Mouse (Mus musculus) right cerebral cortex, postnatal 4 days (tissue): ENCODE data around the gene Farsa.

Experiments
- DNase-seq: peaks from one replicate; pipeline ENCODE4 v3.0.0-alpha.2; 2022

Gene Farsa

DNA sequence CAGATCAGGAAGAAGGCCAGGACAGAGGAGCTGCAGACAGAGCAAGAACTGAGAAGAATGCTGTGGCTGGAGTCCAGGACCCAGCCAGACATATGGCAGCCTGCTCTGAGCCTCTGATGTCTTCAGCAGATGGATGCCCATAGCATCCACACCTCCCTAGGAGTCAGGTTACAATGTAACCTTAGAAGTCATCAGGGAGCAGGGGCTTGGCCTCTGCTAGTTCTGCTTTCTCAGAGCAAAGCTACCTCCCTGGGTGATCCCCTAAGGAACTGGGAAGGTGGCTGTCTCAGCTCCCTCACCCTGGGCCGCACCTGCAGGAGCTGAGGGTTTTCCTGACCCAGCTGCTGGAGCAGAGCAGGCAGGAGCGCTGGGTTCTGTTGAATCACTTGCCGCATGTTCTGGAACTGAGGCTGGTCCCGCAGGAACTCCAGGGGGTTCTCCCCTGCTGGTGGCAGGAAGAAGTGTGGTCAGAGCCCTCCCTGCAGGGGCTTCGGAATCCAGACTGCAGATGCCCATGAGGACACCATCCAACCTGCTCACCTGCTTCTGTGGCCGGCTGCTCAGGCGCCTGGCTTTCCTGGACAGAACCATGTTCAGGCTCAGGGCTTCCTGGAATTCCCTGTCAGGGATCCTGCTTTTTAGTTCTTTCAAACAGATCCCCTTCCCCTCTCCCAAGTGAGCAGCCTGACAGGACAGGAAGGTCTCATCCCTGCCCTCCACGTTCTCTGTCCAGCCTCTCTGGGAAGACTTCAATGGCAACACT lies 19.5 kb upstream of the Farsa start:
- no peak for DNase-seq

DNA sequence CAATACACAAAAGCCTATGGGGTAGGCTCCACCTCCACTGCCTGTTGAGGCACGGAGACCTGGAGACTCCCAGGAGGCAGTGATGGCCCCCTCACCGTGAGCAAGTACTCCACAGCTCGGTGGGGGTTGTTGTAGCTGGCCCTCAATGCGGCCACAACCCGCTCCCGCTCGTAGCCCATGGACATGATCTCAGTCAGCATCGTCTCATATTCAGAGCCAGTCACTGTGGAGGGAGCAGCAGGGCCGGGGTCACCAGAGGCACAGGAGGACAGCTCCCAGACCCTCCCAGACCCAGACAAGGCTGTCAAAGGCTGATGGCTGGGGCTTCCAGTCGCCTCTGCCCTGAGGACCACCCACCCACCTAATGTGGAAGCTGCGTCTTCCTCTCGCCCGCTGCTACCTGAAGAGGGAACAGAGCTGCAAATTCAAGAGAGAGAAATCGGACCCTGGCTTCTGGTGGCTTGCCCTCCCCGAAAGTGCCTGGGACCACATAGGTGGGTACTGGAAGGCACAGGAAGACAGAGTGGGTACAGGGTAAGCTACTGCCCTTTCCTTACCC lies 18.8 kb upstream of the Farsa start:
- DNase-seq: no peak

DNA sequence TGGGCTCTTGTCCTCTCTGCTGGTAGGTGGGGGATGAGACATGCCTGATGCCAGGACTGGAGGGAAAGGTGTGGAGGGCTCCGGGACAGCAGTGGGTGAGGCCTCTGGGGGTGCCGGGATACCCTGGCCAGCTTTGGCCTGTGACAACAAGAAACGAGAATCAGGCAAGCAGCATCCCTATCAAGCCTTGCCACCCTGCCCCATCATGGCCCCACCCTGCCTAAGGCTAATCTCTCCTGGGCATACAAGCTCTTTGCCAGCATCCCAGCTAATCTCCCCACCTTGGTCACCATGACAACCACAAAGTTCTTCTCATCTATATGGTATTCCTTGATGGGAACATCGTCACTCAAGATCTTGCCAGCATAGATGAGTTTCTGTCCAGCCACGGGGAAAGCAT lies 18.3 kb upstream of the Farsa start:
- DNase-seq: no peak

DNA sequence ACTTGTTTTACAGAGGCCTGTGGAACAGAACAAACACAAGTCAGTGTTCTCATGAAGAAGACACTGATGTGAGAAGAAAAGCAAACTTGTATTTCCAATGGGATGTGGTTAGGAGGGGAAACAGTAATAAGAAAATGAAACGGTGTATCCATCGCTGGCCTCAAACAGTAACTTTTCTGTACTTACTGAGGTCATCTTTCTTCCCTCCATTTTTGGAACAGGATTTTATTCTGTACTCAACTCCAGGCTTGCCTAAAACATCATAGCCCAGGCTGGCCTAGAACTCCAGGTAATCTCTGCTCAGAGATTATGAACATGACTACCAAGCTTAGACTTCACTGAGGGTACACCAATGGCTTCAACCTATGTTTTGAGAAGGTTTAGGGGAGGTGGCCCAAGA lies 17.4 kb upstream of the Farsa start:
- no peak for DNase-seq

DNA sequence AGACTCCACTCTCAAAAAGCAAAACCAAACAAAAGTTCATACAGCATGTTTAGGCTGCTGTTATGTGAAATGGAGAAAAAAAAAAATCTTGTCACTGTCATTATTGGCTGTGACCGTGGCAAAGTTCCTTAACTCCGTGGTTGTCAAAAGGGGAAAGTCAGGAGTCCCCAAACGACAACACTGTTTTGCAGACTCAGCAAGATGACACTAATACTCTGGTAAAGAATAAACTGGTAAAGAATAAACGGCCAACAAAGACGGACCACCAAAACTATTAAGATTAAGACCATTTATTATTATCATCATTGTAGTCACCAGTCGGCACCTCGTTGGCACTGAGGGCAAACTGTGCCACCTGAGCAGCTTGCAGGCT lies 16.9 kb upstream of the Farsa start:
- no peak for DNase-seq

DNA sequence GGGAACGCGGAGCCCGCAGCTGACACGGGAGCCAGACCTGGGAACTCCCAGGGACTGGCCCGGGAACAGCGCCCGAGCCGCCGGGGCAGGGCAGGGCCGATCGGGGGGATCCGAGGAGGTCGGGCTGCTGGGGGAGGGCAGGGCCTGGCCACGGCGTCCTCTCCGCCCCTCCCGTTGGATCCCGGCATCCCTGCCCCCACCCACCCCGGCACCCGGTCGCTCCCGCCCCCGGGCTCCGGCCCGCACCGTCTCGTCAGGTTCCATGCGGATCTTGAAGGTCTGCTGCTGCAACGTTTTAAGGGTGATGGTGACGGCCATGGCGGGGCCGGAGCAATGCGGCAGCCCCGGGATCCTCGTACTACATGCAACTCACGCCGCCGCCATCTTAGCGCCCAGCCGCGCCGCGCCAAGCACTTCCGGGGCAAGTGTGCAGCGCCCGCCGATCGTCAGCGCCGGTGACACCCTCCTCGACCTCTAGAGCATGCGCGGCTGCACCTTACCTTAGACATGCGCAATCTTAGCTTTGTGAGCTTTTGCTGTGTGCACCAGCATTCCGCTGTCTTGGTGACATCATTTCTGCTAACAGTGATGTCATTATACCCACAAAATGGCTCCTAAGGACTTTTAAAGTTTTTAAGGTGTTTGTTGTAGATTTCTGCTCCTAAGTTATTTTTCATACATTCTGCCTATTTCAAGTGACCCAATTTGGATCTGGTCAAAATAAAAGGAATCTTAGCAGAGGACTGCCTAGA lies 16.4 kb upstream of the Farsa start, which contains the start of gene Rad23a:
TSS of gene Rad23a (minus strand) at position 418 of the 752 bp plus-strand sequence.
- peak; percentile 90 for DNase-seq

DNA sequence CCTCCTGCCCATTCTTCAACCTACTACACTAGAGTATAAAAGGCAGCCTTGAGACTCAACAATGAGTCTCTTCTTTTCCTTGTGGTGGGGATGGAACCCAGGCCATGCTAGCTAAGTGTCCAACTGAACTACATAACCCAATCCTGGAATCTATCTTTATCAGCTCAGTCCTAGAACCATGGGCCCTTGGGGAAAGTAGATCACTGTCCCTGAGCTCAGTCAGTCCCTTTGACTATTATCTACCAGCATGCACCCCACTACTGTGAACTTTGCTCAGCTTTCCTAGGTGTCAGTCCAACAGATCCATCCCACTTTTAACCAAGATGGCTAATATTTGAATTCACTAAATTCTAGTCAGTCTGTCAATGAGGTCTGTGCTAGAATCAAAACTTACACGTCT lies 15.3 kb upstream of the Farsa start:
- no peak for DNase-seq

DNA sequence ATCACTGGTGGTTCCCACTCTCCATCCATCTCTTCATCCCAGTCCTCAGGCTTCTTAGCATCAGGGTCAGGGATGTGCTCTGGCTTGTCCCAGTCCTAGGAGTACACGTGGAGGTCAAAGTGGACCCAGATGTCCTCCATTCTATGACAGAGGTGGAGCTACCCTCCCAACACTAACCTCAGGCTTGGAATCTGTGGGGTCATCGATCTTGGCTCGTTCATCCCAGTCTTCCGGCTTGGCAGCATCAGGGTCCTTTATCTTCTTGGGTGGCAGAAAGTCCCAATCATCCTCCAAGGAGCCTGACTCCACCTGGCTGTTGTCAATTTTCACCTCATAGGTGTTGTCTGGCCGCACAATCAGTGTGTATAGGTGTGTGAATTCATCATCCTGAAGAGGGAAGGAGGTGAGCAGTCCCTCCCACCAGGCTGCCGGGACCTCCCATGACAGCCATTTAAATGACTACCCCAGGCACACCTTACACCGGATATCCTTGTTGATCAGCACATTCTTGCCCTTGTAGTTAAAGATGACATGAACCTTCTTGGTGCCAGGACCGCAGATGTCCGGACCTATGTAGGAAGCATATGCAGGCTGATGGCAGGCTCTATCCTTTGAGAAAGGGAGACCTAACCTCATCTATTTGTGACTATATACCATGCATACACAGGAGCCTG lies 12.3 kb upstream of the Farsa start:
- no peak for DNase-seq

DNA sequence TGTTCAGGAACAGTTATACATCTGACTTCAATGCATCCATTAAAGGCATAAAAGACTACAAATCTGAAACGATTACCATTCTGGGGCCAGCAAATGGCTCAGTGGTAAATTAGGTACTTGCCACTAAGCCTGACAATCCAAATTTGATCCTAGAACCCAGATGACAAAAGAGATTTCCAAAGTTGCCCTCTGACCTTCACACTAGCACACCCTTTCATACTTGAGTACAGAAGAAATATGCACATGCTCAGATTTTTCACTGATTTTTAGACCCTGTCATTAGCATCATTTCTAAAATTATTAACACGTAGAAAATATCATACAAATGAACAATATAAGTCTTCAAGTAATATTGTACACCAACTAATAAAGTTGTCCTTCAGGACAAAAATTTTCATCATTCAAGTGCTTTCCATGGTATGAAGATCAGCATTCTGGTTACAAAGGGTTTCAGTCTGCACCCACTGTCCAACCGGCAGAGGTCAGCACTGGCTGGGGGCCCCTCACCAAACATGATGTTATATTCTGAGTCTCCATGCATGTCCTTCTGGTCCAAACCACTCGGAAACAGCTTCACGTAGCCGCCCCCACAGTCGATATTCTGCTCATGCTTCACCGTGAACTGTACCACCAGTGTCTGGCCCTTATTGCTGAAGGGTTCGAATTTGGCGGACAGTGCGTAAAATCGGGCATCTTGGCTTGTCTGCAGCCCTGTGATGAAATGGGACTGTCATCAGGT lies 11.3 kb upstream of the Farsa start:
- DNase-seq: peak; percentile 43

DNA sequence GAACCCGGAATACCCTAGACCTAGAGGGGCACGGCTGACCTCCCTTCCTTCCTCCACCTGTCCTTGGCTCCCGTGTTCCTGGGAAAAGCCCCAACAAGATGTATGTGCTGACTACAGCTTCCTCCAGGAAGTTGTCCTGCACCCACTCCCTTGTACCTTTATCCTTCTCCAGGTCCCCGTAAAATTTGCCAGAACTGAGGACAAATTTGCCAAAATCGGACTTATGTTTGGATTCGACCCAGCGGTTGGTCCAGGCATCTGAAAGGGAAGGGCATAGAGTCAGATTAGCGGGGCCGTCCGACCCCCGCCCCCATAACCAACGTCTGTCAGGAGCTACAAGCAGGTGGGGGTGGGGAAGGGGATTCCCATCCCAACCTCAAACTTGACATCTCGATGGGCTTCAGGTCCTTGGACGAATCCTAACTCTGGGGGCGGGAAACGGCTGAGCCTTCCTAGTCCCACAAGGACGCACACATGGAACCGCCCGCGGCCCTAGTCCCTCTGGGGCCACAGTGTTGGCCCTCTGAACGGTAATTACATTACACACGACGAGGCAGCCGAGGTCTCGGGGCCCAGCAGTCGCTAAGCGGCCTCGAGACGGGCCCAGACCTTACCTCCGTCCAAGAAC lies 10.6 kb upstream of the Farsa start:
- DNase-seq: no peak

DNA sequence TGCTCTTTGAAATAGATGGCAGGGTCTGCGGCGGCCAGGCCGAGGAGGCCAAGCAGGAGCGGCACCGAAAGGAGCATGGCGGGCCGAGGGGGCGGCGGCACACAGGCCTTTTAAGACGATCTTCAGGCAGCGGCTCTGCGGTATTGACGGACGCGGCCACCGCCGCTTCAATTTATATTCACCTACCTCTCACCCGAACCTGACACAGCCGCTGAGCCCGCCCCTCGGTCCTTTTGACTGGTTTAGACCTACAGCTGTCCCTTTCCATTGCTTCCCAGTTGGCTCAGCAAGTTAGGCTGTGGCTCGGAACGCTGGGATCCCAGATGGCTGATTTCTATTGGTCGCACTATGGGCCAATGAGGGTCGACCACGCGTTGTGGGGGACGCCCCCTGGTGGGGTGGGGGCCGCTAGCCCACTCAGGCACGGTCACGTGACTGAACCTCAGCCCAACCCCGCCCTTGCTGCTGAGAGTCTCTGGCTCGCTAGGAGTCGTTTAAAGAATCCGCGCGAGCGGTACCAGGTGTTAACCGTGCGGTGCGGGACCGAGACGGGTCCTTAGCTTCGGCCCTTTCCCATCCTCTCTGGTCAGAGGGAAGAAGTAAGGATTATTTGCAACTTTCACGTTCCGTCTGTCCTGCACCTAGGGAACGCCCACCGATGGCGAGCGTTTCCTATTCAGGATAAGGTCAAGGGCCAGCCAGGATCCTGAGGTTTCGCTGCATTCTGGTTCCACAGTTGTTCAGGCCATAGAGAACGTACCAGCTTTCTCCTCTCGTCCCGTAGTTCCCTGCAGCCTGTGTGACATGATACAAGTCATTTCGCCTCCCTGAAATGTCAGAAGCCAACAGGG lies 9.8 kb upstream of the Farsa start, which contains the start of gene Calr:
TSS of gene Calr (minus strand) at position 213 of the 851 bp plus-strand sequence.
- peak; percentile 99 for DNase-seq

DNA sequence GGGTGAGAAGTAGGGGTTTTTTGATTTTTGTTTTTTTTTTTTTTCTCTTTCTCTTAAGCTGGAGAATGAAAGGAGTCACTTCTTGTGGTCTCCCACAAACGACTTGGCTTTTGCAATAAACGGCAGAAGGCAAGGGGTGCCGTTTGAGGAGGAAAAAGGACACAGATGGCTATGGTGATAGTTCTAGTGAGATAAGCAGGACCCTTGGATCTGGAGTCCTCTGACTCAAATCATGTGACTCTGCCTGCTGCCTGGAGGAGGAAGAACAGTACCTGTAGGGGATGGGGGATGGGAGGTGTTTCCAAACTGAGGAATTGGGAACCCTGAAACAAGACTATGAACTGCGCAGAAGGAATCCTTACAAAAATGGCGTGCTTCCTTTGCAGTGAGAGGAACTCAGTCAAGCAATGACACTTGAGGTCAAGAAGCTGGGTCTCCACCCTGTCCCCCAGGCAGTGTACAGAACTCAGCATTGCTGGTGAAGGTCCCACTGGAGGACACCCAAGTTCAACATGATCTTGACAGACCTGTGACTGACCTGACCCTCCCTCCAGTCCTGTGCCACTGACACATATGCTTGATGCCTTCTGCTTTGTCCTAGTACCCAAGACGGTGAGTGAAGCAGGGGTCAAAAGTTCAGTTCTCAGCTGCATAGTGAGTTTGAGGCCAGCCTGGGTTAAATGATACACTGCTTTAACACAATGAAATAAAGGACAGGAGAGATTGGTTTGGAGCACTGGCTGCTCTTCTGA lies 8.9 kb upstream of the Farsa start:
- no peak for DNase-seq

DNA sequence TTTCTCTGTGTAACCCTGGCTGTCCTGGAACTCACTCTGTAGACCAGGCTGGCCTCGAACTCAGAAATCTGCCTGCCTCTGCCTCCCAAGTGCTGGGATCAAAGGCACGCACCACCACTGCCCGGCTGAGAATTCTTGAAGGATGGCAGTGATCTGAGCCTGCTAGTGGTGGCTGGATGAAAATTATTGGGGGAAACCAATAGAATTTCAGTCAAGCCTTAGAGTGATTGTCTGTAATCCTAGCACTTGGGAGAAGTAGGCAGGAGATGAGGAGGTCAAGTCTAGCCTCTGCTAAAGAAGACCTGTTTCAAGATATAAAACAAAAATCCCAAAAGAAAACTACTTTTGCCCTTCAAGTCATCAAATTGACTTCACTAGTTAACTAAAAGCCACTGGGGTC lies 355 bp upstream of the Farsa start:
- no peak for DNase-seq

DNA sequence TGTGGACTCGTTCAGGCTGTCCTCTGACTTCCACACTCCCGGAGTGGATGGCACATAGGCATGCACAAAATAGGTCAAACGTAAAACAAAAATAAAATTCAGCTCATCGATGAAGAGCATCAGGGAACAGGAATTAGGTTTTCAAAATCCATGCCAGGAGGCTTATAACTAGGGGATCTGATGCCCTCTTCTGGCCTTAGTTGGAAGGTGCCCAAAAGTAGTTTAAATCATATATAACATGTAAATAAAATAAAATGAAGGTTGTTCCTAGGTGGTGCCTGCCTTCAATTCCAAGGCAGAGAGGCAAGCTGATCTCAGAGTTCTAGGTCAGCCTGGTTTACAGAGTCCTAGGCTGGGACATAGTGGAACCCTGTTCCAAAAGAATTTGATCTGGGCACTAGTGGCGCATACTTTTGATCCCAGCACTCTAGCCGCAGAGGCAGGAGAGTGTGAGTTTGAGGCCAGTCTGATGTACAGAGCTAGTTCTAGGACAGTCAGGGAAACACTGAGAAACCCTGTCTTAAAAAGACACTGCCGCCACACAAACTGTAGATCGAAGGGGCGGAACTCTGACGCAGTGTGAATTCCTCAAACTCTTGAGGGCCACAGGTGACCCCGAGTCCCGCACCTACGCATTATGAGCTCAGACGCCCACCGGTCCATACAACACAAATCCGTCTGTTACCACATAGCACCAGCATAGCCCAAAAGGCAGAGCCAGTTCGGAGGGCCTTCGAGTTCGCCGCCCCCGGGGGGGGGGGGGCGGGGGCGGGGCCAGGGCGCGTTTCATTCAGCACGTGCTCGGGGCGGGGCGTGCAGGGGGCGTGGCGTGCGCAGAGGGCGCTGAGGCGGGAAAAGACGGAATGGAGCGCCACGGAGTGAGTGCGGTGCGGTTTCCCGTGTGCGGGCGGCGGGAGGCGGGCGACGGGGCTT lies 14.9 kb downstream of the Farsa start, which contains the start of gene Syce2:
TSS of gene Syce2 (plus strand) at position 736 of the 933 bp plus-strand sequence.
- peak; percentile 80 for DNase-seq

DNA sequence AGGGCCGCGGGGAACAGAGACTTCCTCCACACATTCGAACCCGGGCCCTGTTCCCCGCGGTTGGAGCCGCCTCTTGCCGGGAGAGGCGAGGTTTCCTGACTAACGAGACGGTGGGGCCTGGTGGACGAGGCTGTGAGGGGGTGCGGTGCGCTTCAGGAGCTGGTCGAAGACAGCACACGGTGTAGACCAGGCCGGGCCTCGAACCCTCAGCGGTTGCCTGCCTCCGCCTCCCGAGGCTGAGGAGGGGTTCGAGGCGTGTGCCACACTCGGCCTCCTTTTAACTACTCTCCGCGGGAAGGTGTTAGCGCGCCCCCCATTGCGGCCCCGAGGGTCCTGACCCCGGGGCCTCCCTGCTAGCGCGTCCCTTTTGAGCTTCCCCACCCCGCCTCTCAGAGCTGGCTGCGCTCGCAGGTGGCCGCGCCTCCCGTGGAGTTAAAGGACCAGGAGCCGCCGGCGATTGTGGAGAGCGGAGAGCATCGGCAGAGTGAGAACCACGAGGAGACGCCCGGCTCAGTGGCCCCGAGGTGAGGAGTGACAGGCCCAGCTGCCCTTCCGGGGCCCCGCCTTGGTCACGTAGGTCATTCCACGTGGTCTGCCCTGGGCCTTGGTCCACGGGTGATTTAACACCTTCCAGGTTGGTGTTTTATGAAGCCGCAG lies 15.6 kb downstream of the Farsa start:
- peak; percentile 29 for DNase-seq

DNA sequence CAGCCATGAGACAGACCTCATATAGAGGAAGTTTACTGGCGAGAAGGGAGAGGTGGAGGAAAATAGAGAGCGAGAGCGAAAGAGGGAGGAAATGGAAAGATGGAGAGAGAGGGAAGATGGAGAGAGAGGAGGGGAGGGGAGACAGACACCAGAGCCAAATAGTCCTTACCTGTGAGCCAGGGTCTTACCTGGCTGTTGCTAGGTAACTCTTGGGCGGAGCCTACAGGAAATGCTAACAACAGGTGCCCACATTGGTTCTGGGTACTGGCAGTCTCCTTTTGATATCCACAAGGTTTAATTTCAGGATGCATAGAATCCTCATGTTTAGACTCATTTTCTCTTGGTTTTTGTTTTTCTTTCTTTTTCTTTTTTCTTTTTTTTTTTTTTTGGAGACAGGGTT lies 16.2 kb downstream of the Farsa start:
- no peak for DNase-seq

DNA sequence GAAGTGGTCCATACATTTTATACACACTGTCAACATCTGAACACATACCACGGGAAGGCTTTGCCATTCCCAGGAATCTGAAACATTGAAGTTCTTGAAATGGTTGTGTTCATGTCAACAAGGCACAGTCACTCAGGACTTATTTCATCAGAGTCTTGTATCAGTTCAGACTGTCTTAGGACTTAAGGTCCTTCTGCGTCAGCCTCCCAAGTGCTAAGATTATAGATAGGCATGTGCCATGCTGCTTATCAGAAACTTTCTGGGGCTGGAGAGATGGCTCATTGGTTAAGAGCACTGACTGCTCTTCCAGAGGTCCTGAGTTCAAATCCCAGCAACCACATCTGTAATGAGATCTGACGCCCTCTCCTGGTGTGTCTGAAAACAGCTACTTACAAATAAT lies 17.6 kb downstream of the Farsa start:
- no peak for DNase-seq

DNA sequence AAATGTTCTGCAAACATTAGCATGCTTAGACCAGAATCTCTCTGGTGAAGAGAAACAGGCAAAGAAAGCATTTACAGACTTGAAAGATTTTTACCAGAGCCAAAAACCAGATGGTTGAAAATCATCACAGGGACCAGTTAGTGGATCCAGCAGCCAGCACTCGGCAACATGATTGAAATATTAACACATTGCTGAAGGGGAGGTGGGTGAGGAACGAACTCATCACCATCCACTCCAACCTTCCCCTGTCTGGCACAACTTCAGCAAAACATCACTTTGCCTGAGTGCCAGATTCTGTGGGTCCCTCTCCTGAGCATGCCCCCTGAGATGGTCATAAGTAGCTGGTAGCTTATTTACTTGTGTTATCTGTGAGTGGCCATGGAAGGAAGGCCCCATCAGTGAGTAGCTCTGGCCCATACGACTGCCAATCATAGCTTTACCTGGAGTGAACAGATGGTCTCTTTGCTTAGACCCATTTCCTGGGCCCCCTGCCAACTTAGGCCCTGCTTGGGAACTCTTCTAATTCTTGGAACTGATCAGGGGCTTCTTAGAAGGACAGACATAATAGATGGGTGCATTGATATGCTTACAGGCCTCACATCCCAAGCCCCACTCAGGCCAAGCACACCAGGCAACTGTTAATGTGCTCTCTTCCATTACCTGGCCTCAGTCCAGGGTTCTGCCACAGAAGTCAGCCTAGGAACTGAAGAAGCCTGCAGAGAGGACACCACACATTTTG lies 20.7 kb downstream of the Farsa start:
- no peak for DNase-seq
